Mouse (Mus musculus): ENCODE measurements at regions not wholly inside any gene's neighbourhood (a gene's known extent, or its start where the extent isn't known, plus 50 kb on each side); places are given as distances from the start of the nearest gene placed in this dataset.
"Not testable (repeated sequence)": the region's sequence is repeated elsewhere in the genome, so short reads cannot be mapped to it uniquely, and the experiment has no call there.

DNA sequence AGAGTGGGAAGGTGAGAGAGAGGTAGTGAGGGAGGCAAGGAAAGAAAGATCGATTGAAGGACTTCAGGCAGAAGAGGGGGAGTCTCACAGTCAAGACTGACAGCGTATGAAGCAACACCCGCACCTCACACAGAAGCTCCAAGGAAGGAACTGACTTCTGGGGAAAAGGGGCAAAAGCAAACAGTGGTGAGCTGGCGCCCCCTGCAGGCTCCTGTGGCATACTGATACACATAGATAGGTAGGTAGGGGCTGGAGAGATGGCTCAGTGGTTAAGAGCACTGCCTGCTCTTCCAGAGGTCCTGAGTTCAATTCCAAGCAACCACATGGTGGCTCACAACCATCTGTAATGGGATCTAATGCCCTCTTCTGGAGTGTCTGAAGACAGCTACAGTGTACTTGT is 183.0 kb downstream of the Prdm2 start:
- not testable (repeated sequence) for TF ChIP-seq CTCF (IDR thresholded peaks at IDR 0.05; ENCODE audit: extremely low read depth, insufficient read depth, insufficient read length, insufficient replicate concordance); POLR2A (IDR thresholded peaks at IDR 0.05; ENCODE audit: low read depth, low read length)
